Mouse (Mus musculus): Measurements from ENCODE around the gene Ift22.

- TF ChIP-seq CTCF (conservative IDR thresholded peaks at IDR 0.05; ENCODE audit: low read length) (no peak), NANOG (IDR thresholded peaks at IDR 0.05; ENCODE audit: borderline replicate concordance, low read length) (no peak)
Observed at GRCm38 (mm10) chr5:136862806-136863205, 45.1 kb upstream of the Ift22 start.

All from E14TG2a.4 (cell line).